Mouse (Mus musculus) erythroid progenitor cell, adult 5-6 weeks (primary cell): Measurements from ENCODE around the gene Cyth4. TPM values are rescaled to one million over a fixed set of nuclear protein-coding genes. Genes with fewer than 3 reads are reported as not detected.

ENCODE experiments used
- total RNA-seq, 2 experiments: library from RNA; stranded (forward) in 1 of 2; stranded (reverse) in 1 of 2; fragments of 150-400 nt in 1 of 2; fragments of 186-747, 209-891 nt in 1 of 2; gene quantifications; 2 replicates each; pipeline versions ENCODE4 v1.2.3 to v1.2.4; 2015 to 2017; ENCODE audit warnings: low replicate concordance in 2 of 2

The Cyth4 gene
- total RNA-seq, 2 experiments from 2014 or later: 16.3 to 18.4 TPM

Other genes starting within 250 kb of the Cyth4 start
- gene Tex33, start 201.1 kb upstream of the Cyth4 start, total RNA-seq (2015; ENCODE audit: low replicate concordance): not detected in 2 replicates
- not detected in 2 replicates for gene Tex33, start 201.1 kb upstream of the Cyth4 start, total RNA-seq (2017; ENCODE audit: low replicate concordance)
- gene Tst, start 191.1 kb upstream of the Cyth4 start, total RNA-seq (2015; ENCODE audit: low replicate concordance): 29.3 and 42.2 TPM in 2 replicates
- gene Tst, start 191.1 kb upstream of the Cyth4 start, total RNA-seq (2017; ENCODE audit: low replicate concordance): 15.8 and 20.8 TPM in 2 replicates
- gene Mpst, start 190.6 kb upstream of the Cyth4 start, total RNA-seq (2015; ENCODE audit: low replicate concordance): 32.8 and 35.2 TPM in 2 replicates
- 45.6 and 67.9 TPM in 2 replicates for gene Mpst, start 190.6 kb upstream of the Cyth4 start, total RNA-seq (2017; ENCODE audit: low replicate concordance)
- gene Kctd17, start 168.5 kb upstream of the Cyth4 start, total RNA-seq (2015; ENCODE audit: low replicate concordance): 2.2 and 14.7 TPM in 2 replicates
- gene Kctd17, start 168.5 kb upstream of the Cyth4 start, total RNA-seq (2017; ENCODE audit: low replicate concordance): not detected in 2 replicates
- gene Tmprss6, start 128.4 kb upstream of the Cyth4 start, total RNA-seq (2015; ENCODE audit: low replicate concordance): not detected in 2 replicates
- 0.26 TPM in 1 of 2 replicates, not detected in the other for gene Tmprss6, start 128.4 kb upstream of the Cyth4 start, total RNA-seq (2017; ENCODE audit: low replicate concordance)
- gene Il2rb, start 101.8 kb upstream of the Cyth4 start, total RNA-seq (2015; ENCODE audit: low replicate concordance): 2.9 and 10.5 TPM in 2 replicates
- gene Il2rb, start 101.8 kb upstream of the Cyth4 start, total RNA-seq (2017; ENCODE audit: low replicate concordance): 2.2 and 3.9 TPM in 2 replicates
- 4.3 TPM in 1 of 2 replicates, not detected in the other for gene C1qtnf6, start 65.6 kb upstream of the Cyth4 start, total RNA-seq (2015; ENCODE audit: low replicate concordance)
- gene C1qtnf6, start 65.6 kb upstream of the Cyth4 start, total RNA-seq (2017; ENCODE audit: low replicate concordance): not detected in 2 replicates
- gene Sstr3, start 52.4 kb upstream of the Cyth4 start, total RNA-seq (2015; ENCODE audit: low replicate concordance): not detected in 2 replicates
- not detected in 2 replicates for gene Sstr3, start 52.4 kb upstream of the Cyth4 start, total RNA-seq (2017; ENCODE audit: low replicate concordance)
- gene Rac2, start 24.3 kb upstream of the Cyth4 start, total RNA-seq (2015; ENCODE audit: low replicate concordance): 126 and 259 TPM in 2 replicates
- gene Rac2, start 24.3 kb upstream of the Cyth4 start, total RNA-seq (2017; ENCODE audit: low replicate concordance): 61.6 and 79.4 TPM in 2 replicates
- gene Elfn2, start 121.7 kb downstream of the Cyth4 start, total RNA-seq (2015; ENCODE audit: low replicate concordance): not detected in 2 replicates
- not detected in 2 replicates for gene Elfn2, start 121.7 kb downstream of the Cyth4 start, total RNA-seq (2017; ENCODE audit: low replicate concordance)
- gene Mfng, start 176.4 kb downstream of the Cyth4 start, total RNA-seq (2015; ENCODE audit: low replicate concordance): 1.7 and 1.8 TPM in 2 replicates
- gene Mfng, start 176.4 kb downstream of the Cyth4 start, total RNA-seq (2017; ENCODE audit: low replicate concordance): 2.3 TPM in 1 of 2 replicates, not detected in the other
- 0.42 and 0.72 TPM in 2 replicates for gene Card10, start 206.0 kb downstream of the Cyth4 start, total RNA-seq (2015; ENCODE audit: low replicate concordance)
- gene Card10, start 206.0 kb downstream of the Cyth4 start, total RNA-seq (2017; ENCODE audit: low replicate concordance): not detected in 2 replicates
- gene Cdc42ep1, start 245.6 kb downstream of the Cyth4 start, total RNA-seq (2015; ENCODE audit: low replicate concordance): not detected in 2 replicates
- not detected in 2 replicates for gene Cdc42ep1, start 245.6 kb downstream of the Cyth4 start, total RNA-seq (2017; ENCODE audit: low replicate concordance)